Mouse (Mus musculus): ENCODE results near the gene Bcar3. TPM values are rescaled to one million over a fixed set of nuclear protein-coding genes. Genes with fewer than 3 reads are reported as not detected.

The Bcar3 gene
- total and polyA plus RNA-seq, 3 experiments, result 47.4 to 61.2 (median 52.0) TPM

GRCm38 (mm10) chr3:122421042-122421702 is 127.2 kb downstream of the Bcar3 start:
- H3K36me3 ChIP-seq (replicated peaks in 1 of 2; ENCODE audit: control insufficient read depth in 1 of 2, insufficient read depth in 1 of 2, low read length in 1 of 2), result peaks cover 3 to 33% of the 10 kb centered on the region in 2 experiments
- no peaks in the 10 kb centered on the region for H3K27me3 ChIP-seq (replicated peaks)
- dilution Hi-C loops (cut with MboI; ENCODE audit: extremely low pct_ligation_motif_present, extremely low pct_unique_long_range_greater_than_20kb, low sequenced_read_pairs), result no loop called here
- in situ Hi-C loops (cut with MboI; ENCODE audit: low pct_ligation_motif_present, low pct_unique_long_range_greater_than_20kb, low sequenced_read_pairs), result loop anchor here (5.0 kb wide), 1 partner anchor 36 kb away; no protein-coding TSS in a partner anchor
- no peak for DNase-seq (ENCODE audit: extremely low read depth)
- H3K27ac ChIP-seq (ENCODE audit: insufficient read depth, low read depth), result peak overlapping the region; percentile 33; the same call in 1 of the 2 replicates
- no peaks in the 10 kb centered on the region for H3K9me3 ChIP-seq (replicated peaks; ENCODE audit: low read length)
- H3K79me2 ChIP-seq (replicated peaks; ENCODE audit: control insufficient read depth, extremely low read depth, insufficient read depth, poor library complexity, severe bottlenecking), result peaks cover 65% of the 10 kb centered on the region
- peak overlapping the region; percentile 96 for H3K4me2 ChIP-seq (ENCODE audit: insufficient read depth, low read depth, poor library complexity, severe bottlenecking)
- H3K4me1 ChIP-seq (ENCODE audit: control insufficient read depth in 1 of 2, insufficient read depth in 2 of 2), result peaks cover 11 to 56% of the 10 kb centered on the region in 2 experiments
- TF ChIP-seq KAT2A (IDR thresholded peaks at IDR 0.05; ENCODE audit: insufficient replicate concordance, low read length) (0 out of 2 replicates have a peak, but pooled peaks have one; percentile 9), EP300 (IDR thresholded peaks at IDR 0.05; ENCODE audit: low read length) (0 out of 2 replicates have a peak, but pooled peaks have one; percentile 27), MAZ (IDR thresholded peaks at IDR 0.05; ENCODE audit: low read depth, low read length) (0 out of 2 replicates have a peak, but pooled peaks have one; percentile 16), ZNF384 (IDR thresholded peaks at IDR 0.05; ENCODE audit: low read depth, low read length) (no peak), ZMIZ1 (IDR thresholded peaks at IDR 0.05; ENCODE audit: low read depth, low read length) (no peak; the same call in 1 of the 2 replicates), UBTF (IDR thresholded peaks at IDR 0.05; ENCODE audit: low read depth, low read length) (no peak; the same call in 1 of the 2 replicates), TBP (conservative IDR thresholded peaks at IDR 0.05; ENCODE audit: low read depth, low read length) (no peak), BHLHE40 (IDR thresholded peaks at IDR 0.05; ENCODE audit: low read depth, low read length) (0 out of 2 replicates have a peak, but pooled peaks have one; percentile 16), MAX (IDR thresholded peaks at IDR 0.05; ENCODE audit: low read length) (peak; percentile 30; the same call in 1 of the 2 replicates), SIN3A (IDR thresholded peaks at IDR 0.05; ENCODE audit: low read length) (peak; percentile 46; the same call in 1 of the 2 replicates)
- peak overlapping the region; percentile 75 for H3K9ac ChIP-seq (ENCODE audit: insufficient read depth, low read depth)
- peak overlapping the region; percentile 87 to 94 (median 89) for H3K4me3 ChIP-seq (replicated peaks in 1 of 3; ENCODE audit: low read depth in 2 of 3, low read length in 2 of 3, poor library complexity in 1 of 3)

GRCm38 (mm10) chr3:122421802-122422201 is 127.9 kb downstream of the Bcar3 start:
- Histone ChIP-seq H3K4me2 (ENCODE audit: insufficient read depth, low read depth, poor library complexity, severe bottlenecking) (peak overlapping the region; percentile 96), H3K9ac (ENCODE audit: insufficient read depth, low read depth) (peak overlapping the region; percentile 75), H3K36me3 (replicated peaks in 1 of 2; ENCODE audit: control insufficient read depth in 1 of 2, insufficient read depth in 1 of 2, low read length in 1 of 2) (peaks cover 9 to 39% of the 10 kb centered on the region in 2 experiments), H3K27me3 (replicated peaks) (no peaks in the 10 kb centered on the region), H3K79me2 (replicated peaks; ENCODE audit: control insufficient read depth, extremely low read depth, insufficient read depth, poor library complexity, severe bottlenecking) (peaks cover 71% of the 10 kb centered on the region), H3K27ac (ENCODE audit: insufficient read depth, low read depth) (peak overlapping the region; percentile 33; the same call in 1 of the 2 replicates), H3K9me3 (replicated peaks; ENCODE audit: low read length) (no peaks in the 10 kb centered on the region), H3K4me3 (replicated peaks in 1 of 3; ENCODE audit: low read depth in 2 of 3, low read length in 2 of 3, poor library complexity in 1 of 3) (peak overlapping the region; percentile 87 to 94 (median 89)), H3K4me1 (ENCODE audit: control insufficient read depth in 1 of 2, insufficient read depth in 2 of 2) (peaks cover 11 to 60% of the 10 kb centered on the region in 2 experiments)
- dilution Hi-C loops (cut with MboI; ENCODE audit: extremely low pct_ligation_motif_present, extremely low pct_unique_long_range_greater_than_20kb, low sequenced_read_pairs) (no loop called here), in situ Hi-C loops (cut with MboI; ENCODE audit: low pct_ligation_motif_present, low pct_unique_long_range_greater_than_20kb, low sequenced_read_pairs) (loop anchor here (5.0 kb wide), 1 partner anchor 35 kb away; no protein-coding TSS in a partner anchor)
- DNase-seq (ENCODE audit: extremely low read depth), result no peak
- no peak for TF ChIP-seq MAFK (IDR thresholded peaks at IDR 0.05; ENCODE audit: insufficient replicate concordance, low read length)
- TF ChIP-seq NRF1 (IDR thresholded peaks at IDR 0.05; ENCODE audit: low read depth, low read length), result no peak
- no peak for TF ChIP-seq UBTF (IDR thresholded peaks at IDR 0.05; ENCODE audit: low read depth, low read length)
- TF ChIP-seq HCFC1 (IDR thresholded peaks at IDR 0.05; ENCODE audit: low read depth, low read length), result no peak
- TF ChIP-seq MAZ (IDR thresholded peaks at IDR 0.05; ENCODE audit: low read depth, low read length), result no peak
